Mouse (Mus musculus) bone marrow macrophage, adult 2 months (primary cell): ENCODE measurements around the gene Cul1. TPM values are rescaled to one million over a fixed set of nuclear protein-coding genes. Genes with fewer than 3 reads are reported as not detected.

Source experiments
- H3K27ac ChIP-seq: 2 replicates; pipeline ENCODE4 v1.5.1; 2012; ENCODE audit warnings: low read depth, low read length; ENCODE audit not compliant: insufficient read depth
- H3K4me1 ChIP-seq: 2 replicates; pipeline ENCODE4 v1.6.1; 2012; ENCODE audit warnings: low read length; ENCODE audit not compliant: control insufficient read depth, insufficient read depth
- H3K4me3 ChIP-seq: 2 replicates; pipeline ENCODE4 v1.5.1; 2012; ENCODE audit warnings: mild to moderate bottlenecking, low read length, moderate library complexity; ENCODE audit not compliant: insufficient read depth
- CTCF ChIP-seq: IDR thresholded peaks from 2 replicates; pipeline ENCODE4 v1.5.1; 2012; ENCODE audit warnings: low read depth, mild to moderate bottlenecking, low read length, moderate library complexity
- POLR2A ChIP-seq: IDR thresholded peaks from 2 replicates; pipeline ENCODE4 v1.6.1; 2012; ENCODE audit warnings: mild to moderate bottlenecking, low read depth, low read length, borderline replicate concordance
- polyA plus RNA-seq: library from polyadenylated mRNA; stranded (reverse); fragments of >200 nt; gene quantifications from 2 replicates; pipeline ENCODE4 v1.2.4, GENCODE M21; 2012; ENCODE audit not compliant: missing spikeins, insufficient read depth, insufficient read length

Cul1 gene
- polyA plus RNA-seq, 1 experiment: 84.5 TPM

- no peak for TF ChIP-seq CTCF
- TF ChIP-seq POLR2A: no peak
Observed at GRCm38 (mm10) chr6:47469760-47470159, 16.6 kb downstream of the Cul1 start.

DNA sequence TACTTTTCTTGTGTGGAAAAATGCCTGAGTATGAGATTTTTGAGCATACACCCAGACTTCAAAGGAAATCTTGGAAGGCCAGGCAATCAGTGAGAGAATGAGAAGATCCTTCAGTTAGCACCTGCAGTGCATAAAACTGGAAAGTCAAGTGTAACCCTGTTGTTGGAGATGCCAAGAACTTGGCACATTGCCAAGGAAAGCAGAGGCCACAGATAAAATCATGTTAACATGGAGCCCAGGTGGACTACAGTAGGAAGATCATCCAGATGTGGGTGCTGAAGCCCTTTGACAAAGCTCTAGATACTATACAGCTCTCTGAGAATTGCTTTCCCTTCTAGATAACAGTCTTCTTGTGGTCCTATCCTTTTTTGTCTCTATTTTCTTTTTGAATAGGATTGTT is 19.2 kb downstream of the Cul1 start:
- Histone ChIP-seq H3K4me3 (no peak overlapping the region), H3K4me1 (peaks cover 13% of the 10 kb centered on the region), H3K27ac (no peak overlapping the region)
- TF ChIP-seq CTCF (no peak), POLR2A (no peak)

More at GRCm38 (mm10) chr6:47469760-47470159, 16.6 kb downstream of the Cul1 start:
- Histone ChIP-seq H3K4me3 (no peak overlapping the region), H3K4me1 (peaks cover 14% of the 10 kb centered on the region), H3K27ac (no peak overlapping the region)

DNA sequence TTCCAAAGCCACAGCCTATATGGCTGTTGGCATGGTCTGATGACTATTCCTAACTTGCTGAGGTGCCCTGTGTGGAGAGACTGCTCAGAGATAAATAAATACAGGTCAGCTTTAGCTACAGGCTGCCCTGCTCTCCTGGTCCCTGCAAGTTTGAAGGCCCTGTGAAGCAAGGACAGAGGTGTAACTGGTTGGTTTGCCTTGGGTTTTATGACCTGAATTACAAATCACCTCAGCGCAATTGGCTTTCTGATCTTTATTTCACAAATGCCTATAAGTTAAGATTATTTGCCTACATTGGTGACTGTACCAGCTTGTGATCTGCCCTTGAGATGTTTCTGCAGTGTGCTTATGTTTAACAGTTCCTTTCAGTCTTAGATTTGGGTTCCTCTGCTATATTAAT is 28.8 kb downstream of the Cul1 start:
- Histone ChIP-seq H3K27ac (no peak overlapping the region), H3K4me1 (peaks cover 11% of the 10 kb centered on the region), H3K4me3 (no peak overlapping the region)
- TF ChIP-seq CTCF: no peak
- no peak for TF ChIP-seq POLR2A

- no peak overlapping the region for H3K27ac ChIP-seq
- H3K4me3 ChIP-seq: no peak overlapping the region
- TF ChIP-seq CTCF (no peak), POLR2A (no peak)
- no peaks in the 10 kb centered on the region for H3K4me1 ChIP-seq
Observed at GRCm38 (mm10) chr6:47494562-47494961, 41.4 kb downstream of the Cul1 start.

- Histone ChIP-seq H3K4me1 (no peaks in the 10 kb centered on the region), H3K4me3 (no peak overlapping the region), H3K27ac (no peak overlapping the region)
- TF ChIP-seq POLR2A (no peak), CTCF (no peak)
Observed at GRCm38 (mm10) chr6:47520030-47520429, 66.8 kb downstream of the Cul1 start.

DNA sequence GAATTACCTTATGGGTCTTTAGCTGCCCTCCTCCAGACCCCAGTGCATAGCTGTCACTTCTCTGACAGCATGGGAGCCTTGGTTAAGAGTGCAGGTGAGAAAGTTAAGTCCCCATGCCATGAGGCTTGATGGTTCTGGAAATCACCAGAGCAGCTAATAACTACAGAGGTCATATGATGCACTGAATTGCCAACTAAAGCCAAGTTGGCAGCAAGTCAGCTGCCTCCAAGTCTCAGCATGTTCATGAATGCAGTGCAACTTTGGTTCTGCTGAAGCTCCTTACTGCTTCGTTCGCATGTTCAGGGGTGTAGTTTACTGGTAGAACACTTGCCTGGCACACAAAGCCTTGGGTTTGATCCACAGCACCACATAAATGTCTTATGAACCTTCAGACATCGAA is 69.2 kb downstream of the Cul1 start:
- Histone ChIP-seq H3K4me1 (peaks cover under 1% of the 10 kb centered on the region), H3K27ac (no peak overlapping the region), H3K4me3 (no peak overlapping the region)
- TF ChIP-seq CTCF (no peak), POLR2A (no peak)

GRCm38 (mm10) chr6:47525041-47525440 is 71.8 kb downstream of the Cul1 start:
- Histone ChIP-seq H3K4me3 (no peak overlapping the region), H3K4me1 (peaks cover 2% of the 10 kb centered on the region), H3K27ac (no peak overlapping the region)
- no peak for TF ChIP-seq POLR2A
- TF ChIP-seq CTCF: no peak

GRCm38 (mm10) chr6:47526446-47526845 is 73.2 kb downstream of the Cul1 start:
- TF ChIP-seq POLR2A (no peak), CTCF (no peak)
- Histone ChIP-seq H3K4me3 (no peak overlapping the region), H3K27ac (no peak overlapping the region), H3K4me1 (peaks cover 2% of the 10 kb centered on the region)

GRCm38 (mm10) chr6:47527129-47527528 is 73.9 kb downstream of the Cul1 start:
- no peak overlapping the region for H3K27ac ChIP-seq
- H3K4me1 ChIP-seq: peaks cover 2% of the 10 kb centered on the region
- no peak overlapping the region for H3K4me3 ChIP-seq
- TF ChIP-seq POLR2A (no peak), CTCF (no peak)

DNA sequence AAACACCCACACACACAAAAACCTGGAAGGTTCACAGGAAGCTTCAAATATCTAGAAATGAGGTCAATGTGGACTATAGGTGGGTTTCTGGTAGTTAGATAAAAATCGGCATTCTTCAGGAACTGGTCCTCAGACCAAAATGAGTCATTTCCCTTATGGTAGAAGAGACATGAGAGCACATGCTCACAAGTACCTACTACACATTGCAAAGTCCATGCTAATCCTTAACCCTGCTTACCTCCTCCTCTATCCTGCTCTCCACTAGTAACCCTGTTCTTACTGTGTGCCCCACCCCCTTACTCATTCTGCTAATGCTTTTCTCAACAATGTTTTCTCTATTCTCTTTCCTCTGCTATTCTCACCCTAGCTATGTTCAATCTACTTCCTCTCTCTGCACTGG is 74.5 kb downstream of the Cul1 start:
- Histone ChIP-seq H3K27ac (no peak overlapping the region), H3K4me3 (no peak overlapping the region)
- TF ChIP-seq CTCF: no peak
- no peak for TF ChIP-seq POLR2A

DNA sequence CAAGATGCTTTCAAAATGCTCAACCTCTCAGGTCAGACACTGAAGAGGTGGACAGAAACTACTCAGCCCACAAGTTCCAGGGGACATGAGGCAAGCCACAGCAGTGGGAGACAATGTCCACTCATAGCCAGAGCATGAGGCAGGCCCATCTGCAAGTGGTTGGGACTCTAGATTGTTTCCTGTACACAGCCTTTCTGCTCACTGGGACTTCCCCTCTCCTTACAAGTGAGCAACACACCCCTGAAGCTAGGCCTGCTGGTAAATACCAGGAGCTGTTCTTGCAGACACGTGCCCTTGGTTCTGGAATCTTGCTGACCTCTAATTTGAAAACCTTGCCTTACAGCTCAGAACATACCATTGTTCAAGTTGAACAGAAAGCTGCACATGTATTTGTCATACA is 79.3 kb downstream of the Cul1 start:
- H3K4me1 ChIP-seq: peaks cover 4% of the 10 kb centered on the region; the same call in 1 of the 2 replicates
- TF ChIP-seq POLR2A: no peak
- TF ChIP-seq CTCF: no peak
- no peak overlapping the region for H3K4me3 ChIP-seq
- H3K27ac ChIP-seq: no peak overlapping the region

More for the DNA sequence above, 74.5 kb downstream of the Cul1 start:
- peaks cover 5% of the 10 kb centered on the region for H3K4me1 ChIP-seq
